Mouse (Mus musculus): ENCODE data around the gene Afp. TPM values are rescaled to one million over a fixed set of nuclear protein-coding genes. Genes with fewer than 3 reads are reported as not detected.

Gene Afp
- polyA plus RNA-seq, 1 experiment, result not detected

DNA sequence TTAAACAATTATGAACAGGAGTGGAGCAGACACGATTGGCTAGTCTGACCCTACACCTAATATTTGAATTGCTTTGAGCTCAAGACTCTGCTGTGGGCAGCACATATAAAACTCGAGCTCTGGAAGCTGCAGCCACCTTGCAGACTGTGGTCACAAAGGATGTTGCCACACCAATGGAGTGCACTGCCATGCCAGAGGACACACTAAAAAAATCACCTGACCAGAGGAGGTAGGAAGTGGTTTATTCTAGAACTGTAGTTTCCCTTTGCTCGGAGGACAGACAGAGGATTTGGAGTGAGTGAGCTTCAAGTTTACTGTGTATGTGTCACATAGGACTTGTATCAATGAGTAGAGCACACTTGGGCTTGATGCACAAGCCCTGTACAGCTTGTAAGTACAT lies 65.5 kb downstream of the Afp start:
- Histone ChIP-seq H3K4me1 (ENCODE audit: control insufficient read depth, insufficient read depth, low read length) (no peaks in the 10 kb centered on the region), H3K4me3 (ENCODE audit: insufficient read depth, low read length) (no peak overlapping the region), H3K27ac (ENCODE audit: insufficient read depth, low read length) (no peak overlapping the region)
- no peak for TF ChIP-seq CTCF (IDR thresholded peaks at IDR 0.05; ENCODE audit: borderline replicate concordance, insufficient read depth, low read length)

Other genes with a start within 250 kb of the Afp start
- 112 and 120 TPM in 2 replicates for gene Ankrd17, start 124.2 kb upstream of the Afp start, polyA plus RNA-seq (2011; ENCODE audit: insufficient read length, low read depth, missing spikeins)
- gene Gm9958, start 123.5 kb upstream of the Afp start, polyA plus RNA-seq (2011; ENCODE audit: insufficient read length, low read depth, missing spikeins), result 0.90 and 1.1 TPM in 2 replicates
- not detected in 2 replicates for gene Alb, start 29.8 kb upstream of the Afp start, polyA plus RNA-seq (2011; ENCODE audit: insufficient read length, low read depth, missing spikeins)
- gene Afm, start 28.2 kb downstream of the Afp start, polyA plus RNA-seq (2011; ENCODE audit: insufficient read length, low read depth, missing spikeins), result not detected in 2 replicates
- not detected in 2 replicates for gene 5830473C10Rik, start 70.4 kb downstream of the Afp start, polyA plus RNA-seq (2011; ENCODE audit: insufficient read length, low read depth, missing spikeins)
- gene Rassf6, start 149.9 kb downstream of the Afp start, polyA plus RNA-seq (2011; ENCODE audit: insufficient read length, low read depth, missing spikeins), result 4.6 and 6.7 TPM in 2 replicates